Mouse (Mus musculus) embryo, embryonic 10.5 days (tissue): ENCODE data around the gene Ints6l.
"Not testable (repeated sequence)": the region's sequence is repeated elsewhere in the genome, so short reads cannot be mapped to it uniquely, and the experiment has no call there.

Experiments
- DNase-seq: peaks from one replicate; pipeline ENCODE4 v3.0.0-alpha.2; 2015; ENCODE audit warnings: low spot score

The Ints6l gene

DNA sequence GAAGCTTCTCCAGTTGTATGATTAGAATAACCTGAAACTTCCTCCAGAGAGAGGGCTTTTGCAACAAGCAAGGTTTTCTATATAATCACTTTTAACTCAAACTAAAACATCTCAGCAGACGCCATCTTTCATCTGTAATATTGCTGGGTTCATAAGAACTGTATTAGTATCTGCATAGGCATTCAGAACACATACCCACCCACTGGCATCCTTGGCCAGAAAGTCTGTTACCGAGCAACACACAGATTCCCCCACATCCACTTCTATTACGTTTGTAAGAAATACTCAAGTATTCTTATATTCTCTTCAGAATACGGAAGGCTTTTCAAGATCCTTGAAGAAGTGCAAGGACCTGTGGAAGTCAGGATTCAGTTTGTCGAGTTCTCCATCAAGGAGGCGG lies 69.8 kb downstream of the Ints6l start, which contains the start of gene Gm10477:
Gene Gm10477 (plus strand): TSS at position 301 of the 400 bp plus-strand sequence.
- not testable (repeated sequence) for DNase-seq

- DNase-seq, result peak; percentile 61
Observed at GRCm38 (mm10) chrX:56531266-56531665, 76.6 kb downstream of the Ints6l start.

DNA sequence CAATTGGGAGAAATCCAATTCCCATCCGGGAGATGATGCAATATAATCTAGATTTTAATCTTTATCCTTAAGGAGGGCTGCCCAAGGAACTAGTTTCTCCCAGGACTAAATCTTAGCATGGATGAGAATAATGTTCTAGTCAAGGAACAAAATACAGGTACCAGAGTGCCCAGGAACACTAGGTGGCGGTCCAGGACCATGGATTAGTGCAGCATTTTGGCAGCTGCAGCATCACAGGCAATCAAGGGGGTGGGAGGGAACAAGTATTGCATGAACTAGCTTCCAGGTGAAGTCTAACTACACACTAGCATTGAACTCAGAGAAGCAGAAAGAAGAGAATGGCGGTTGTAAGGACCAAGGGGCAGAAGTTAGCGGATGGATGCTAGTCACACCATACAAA lies 82.5 kb downstream of the Ints6l start:
- DNase-seq, result peak; percentile 56

GRCm38 (mm10) chrX:56549506-56549905 lies 94.8 kb downstream of the Ints6l start, which contains the start of gene Gm648:
Gene Gm648, minus strand, starts transcription at chrX:56549606.
- DNase-seq, result no peak

DNA sequence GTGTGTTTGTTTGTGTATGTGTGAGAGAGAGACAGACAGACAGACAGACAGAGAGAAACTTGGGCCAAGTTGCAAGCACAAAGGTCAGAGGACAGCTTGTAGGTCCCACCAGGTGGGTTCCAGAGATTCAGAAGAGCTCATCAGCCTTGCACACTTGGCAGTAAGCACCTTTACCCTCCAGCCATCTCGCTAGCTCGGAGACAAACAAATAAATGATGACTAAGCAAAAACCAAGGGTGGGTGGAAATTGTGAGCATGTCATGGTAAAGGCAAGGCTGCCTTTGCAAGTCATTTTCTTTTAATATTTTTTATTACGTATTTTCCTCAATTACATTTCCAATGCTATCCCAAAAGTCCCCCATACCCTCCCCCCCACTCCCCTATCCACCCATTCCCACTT lies 98.9 kb downstream of the Ints6l start:
- DNase-seq, result no peak
